Mouse (Mus musculus): Measurements from ENCODE around the gene Prpf40a. TPM values are rescaled to one million over a fixed set of nuclear protein-coding genes. Genes with fewer than 3 reads are reported as not detected.

The Prpf40a gene
- polyA plus RNA-seq (2016; fragmentation: Nextera tagmentation; extraction: Ambion mirVana): 98.4 and 99.3 TPM in 2 replicates

DNA sequence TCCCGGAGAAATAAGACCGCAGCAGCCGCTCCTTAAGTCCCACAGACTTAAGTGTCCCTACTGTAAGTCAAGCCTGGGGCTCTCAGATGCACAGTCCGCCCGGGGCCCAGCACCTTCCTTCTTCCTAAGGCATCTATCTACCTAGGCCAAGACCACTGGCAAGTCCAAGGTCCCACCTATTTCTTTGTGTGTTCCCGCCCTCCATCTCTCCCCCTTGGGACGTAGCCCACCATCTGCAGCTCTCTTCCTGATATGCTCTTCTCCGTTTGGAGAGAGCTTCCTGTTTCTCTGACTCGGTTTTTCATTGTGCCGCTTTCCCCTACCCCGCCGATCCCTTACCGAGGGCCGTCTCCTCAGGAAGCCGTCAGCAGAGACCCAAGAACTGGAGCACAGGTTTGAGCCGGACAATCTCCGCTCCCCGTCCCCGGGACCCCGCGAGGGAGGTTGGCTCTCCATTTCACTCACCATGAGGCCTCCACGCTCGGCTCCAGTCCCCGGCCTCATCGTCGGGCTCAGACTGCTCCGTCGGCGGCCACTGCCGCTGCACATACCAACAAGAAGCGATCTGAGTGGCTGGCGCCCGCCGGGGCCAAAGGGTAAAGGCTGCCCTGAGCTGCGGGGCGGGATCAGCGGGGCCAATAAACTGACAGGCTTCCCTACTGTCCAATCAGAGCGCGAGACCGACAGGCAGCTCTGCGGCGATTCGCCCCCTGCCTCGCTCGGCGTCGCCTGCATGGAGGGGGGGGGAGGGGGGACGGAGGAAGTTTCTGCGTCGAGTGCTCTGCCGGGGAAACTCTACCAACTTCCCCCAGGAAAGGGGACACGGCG is at the start of gene Prpf40a:
Prpf40a (minus strand) TSS at position 601 of the 828 bp plus-strand sequence.
- peak within 1 kb of the TSS; percentile 90 for H3K4me2 ChIP-seq
- under 1% methylated on average over 47 of the region's 53 CpGs for WGBS (ENCODE audit: insufficient replicate concordance)
- H3K9me3 ChIP-seq (replicated peaks): no peaks in the 10 kb centered on the region
- peaks cover 41% of the 10 kb centered on the region for H3K36me3 ChIP-seq
- ATAC-seq: peak; percentile 93
- peak within 1 kb of the TSS; percentile 93 for H3K27ac ChIP-seq
- peaks cover 40% of the 10 kb centered on the region for H3K4me1 ChIP-seq
- no peaks in the 10 kb centered on the region for H3K27me3 ChIP-seq (replicated peaks)
- peak within 1 kb of the TSS; percentile 93 for H3K9ac ChIP-seq
- peak within 1 kb of the TSS; percentile 92 for H3K4me3 ChIP-seq

DNA sequence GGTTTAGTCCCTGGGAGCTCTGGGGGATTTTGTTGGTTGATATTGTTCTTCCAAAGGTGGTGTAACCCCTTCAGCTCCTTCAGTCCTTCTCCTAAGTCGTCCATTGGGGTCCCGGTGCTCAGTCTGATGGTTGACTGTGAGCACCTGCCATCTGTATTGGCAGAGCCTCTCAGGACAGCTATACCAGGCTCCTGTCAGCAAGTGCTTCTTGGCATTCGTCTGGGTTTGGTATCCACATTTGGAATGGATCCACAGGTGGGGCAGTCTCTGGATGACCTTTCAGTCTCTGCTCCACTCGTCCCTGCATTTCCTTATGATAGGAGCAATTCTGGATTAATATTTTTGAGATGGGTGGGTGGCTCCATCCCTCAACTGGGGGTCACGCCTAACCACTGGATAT is 31.2 kb upstream of the Prpf40a start:
- Histone ChIP-seq H3K4me1 (no peaks in the 10 kb centered on the region), H3K36me3 (peaks cover 36% of the 10 kb centered on the region), H3K4me2 (no peak overlapping the region), H3K27me3 (replicated peaks) (no peaks in the 10 kb centered on the region), H3K9ac (no peak overlapping the region), H3K9me3 (replicated peaks) (no peaks in the 10 kb centered on the region), H3K4me3 (no peak overlapping the region), H3K27ac (no peak overlapping the region)
- WGBS (ENCODE audit: insufficient replicate concordance): 83% methylated on average over 5 of the region's 5 CpGs
- no peak for ATAC-seq

DNA sequence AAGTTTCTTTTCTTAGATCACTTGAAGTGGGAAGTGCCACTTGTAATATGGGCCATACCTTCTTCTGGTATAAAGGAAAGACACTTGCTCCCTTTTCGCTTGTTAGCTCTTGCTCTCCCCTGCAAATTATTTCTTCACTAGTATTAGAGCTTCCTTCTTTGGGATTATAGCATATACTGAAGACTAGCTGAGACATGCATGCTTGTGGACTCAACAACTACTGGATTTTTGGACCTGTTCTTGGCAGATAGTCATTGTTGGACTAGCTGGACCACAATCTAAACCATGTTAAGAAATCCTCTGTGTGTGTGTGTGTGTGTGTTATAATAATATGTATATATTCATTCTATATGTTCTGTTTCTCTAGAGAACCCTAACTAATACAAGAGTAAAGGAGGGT is 22.4 kb upstream of the Prpf40a start:
- 93% methylated on average over 1 of the region's 1 CpGs for WGBS (ENCODE audit: insufficient replicate concordance)
- ATAC-seq: no peak
- H3K9me3 ChIP-seq (replicated peaks): no peaks in the 10 kb centered on the region

DNA sequence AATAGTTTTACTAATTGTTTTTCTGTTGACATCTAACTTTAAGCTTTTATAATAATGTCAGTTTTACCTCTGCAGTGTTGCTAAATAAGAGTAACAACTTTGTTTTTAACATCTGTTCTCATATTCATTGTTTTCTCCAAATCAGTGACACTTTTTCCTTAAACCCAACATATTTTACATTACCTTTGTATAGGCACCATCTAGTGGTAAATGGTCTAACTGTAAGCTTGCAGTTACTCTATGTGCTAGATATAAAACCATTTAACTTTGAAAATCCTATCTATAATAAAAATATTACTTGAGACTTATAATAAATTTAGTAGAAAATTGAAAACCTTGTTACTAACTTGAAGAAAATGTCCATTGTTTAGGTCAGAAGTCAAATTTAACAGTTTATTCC is 15.7 kb upstream of the Prpf40a start:
- Histone ChIP-seq H3K9me3 (replicated peaks) (no peaks in the 10 kb centered on the region), H3K9ac (no peak overlapping the region), H3K4me1 (no peaks in the 10 kb centered on the region), H3K27me3 (replicated peaks) (no peaks in the 10 kb centered on the region), H3K4me2 (no peak overlapping the region), H3K4me3 (no peak overlapping the region), H3K27ac (no peak overlapping the region), H3K36me3 (peaks cover 54% of the 10 kb centered on the region)
- no peak for ATAC-seq

More for the DNA sequence above, 22.4 kb upstream of the Prpf40a start:
- Histone ChIP-seq H3K4me3 (no peak overlapping the region), H3K9ac (no peak overlapping the region), H3K36me3 (peaks cover 82% of the 10 kb centered on the region), H3K27ac (no peak overlapping the region), H3K4me2 (no peak overlapping the region), H3K27me3 (replicated peaks) (no peaks in the 10 kb centered on the region), H3K4me1 (no peaks in the 10 kb centered on the region)

DNA sequence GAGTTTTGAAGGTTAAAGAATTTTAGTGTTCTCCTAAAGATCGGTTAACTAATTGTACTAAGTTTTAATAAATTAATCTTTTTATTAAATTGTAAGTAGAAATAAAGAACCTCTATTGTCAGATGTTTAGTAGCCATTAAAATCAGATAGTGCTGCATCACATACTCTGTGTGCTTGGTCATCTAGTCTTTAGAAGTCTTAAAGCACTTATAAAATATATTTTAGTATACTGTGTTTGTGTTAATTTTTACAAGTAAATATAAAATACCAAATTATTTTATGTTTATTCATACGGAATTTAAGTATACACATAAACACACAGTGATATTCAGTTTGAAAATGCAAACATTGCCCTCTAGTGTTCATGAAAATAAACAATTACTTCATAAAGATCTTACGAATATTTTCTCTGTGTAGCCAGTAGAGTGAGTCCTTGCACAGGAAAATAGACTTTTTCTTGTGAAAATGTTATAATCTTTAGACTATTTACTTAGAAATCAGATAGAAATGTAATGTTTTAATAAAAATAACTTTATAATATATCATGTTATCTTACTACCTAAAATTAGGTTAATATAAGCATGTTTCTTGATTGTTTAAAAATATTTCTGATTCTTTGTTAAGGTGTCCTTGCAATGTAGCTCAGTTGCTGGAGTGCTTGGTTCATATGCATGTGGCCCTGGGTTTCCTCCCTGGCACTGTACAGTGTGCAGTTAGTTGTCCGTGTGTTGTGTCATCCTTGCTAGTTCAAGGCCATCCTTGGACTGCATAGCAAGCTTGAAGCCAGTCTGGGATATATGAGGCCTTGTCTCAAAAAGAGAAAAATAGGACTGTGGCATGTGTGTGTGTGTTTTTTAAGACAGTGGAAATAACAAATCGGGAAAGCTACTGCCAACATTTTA is 13.5 kb upstream of the Prpf40a start:
- Histone ChIP-seq H3K27me3 (replicated peaks) (no peaks in the 10 kb centered on the region), H3K9ac (no peak overlapping the region), H3K36me3 (peaks cover 52% of the 10 kb centered on the region), H3K4me3 (no peak overlapping the region), H3K9me3 (replicated peaks) (no peaks in the 10 kb centered on the region), H3K27ac (no peak overlapping the region), H3K4me2 (no peak overlapping the region), H3K4me1 (0 out of 2 replicates have a peak, but pooled peaks cover 4% of the 10 kb centered on the region)
- ATAC-seq: no peak
- 75% methylated on average over 5 of the region's 5 CpGs for WGBS (ENCODE audit: insufficient replicate concordance)

DNA sequence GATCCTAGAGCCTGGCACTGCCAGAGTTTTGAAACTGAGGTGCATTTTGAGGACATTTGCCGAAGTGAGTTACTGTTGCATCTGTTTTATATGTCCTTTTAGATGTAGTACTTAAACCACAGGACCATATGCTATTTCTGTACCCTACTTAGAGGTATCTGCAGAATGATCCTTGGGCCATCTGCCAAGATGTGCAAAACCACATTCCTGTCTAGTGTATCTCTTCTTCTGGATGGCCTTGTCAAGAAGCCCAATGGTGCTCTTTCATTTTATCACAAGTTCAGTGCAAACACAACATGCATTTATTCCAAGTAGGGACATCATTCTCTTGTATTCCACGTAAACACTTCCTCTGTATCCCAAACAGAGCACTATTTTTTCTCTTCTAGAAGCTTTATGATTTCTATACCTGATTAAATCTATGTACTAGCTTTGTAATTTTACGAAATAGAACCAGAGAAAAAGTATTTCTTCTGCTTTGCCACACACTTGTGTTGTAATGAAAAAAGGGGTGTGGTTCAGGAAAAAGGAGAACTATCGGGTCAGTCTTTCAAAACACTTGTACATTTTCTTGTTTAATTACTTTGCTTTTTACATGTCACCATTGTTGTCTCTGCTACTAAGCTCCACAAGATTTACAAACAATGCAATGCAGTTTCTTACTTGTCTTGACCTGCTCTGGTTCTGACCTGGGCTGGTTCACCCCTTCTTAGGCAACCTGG is 9.2 kb upstream of the Prpf40a start:
- H3K4me2 ChIP-seq: no peak overlapping the region
- WGBS (ENCODE audit: insufficient replicate concordance): 82% methylated on average over 4 of the region's 4 CpGs
- no peak for ATAC-seq
- H3K9me3 ChIP-seq (replicated peaks): no peaks in the 10 kb centered on the region
- 0 out of 2 replicates have a peak, but pooled peaks cover 4% of the 10 kb centered on the region for H3K4me1 ChIP-seq
- no peak overlapping the region for H3K9ac ChIP-seq
- peaks cover 59% of the 10 kb centered on the region for H3K36me3 ChIP-seq
- H3K27ac ChIP-seq: no peak overlapping the region
- no peak overlapping the region for H3K4me3 ChIP-seq
- H3K27me3 ChIP-seq (replicated peaks): no peaks in the 10 kb centered on the region

DNA sequence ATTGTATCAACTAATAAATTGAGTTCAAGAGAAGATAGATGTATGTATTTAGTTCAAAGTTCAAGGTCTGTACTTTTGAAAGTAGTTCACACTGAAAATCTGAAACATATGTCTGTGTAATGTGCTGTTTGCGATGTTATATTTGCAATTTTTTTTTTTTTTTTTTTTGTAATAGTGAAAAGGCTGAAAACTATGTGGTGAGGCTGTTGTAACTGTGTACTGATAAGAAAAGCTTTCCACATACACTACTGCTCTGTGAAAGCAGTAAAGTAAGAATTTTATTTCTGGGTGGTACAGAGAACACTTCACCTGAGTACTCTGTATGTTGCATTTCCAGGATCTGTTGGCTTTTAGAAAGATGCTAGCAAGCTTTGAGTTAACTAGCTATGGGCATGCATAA is 8.1 kb upstream of the Prpf40a start:
- 89% methylated on average over 1 of the region's 1 CpGs for WGBS (ENCODE audit: insufficient replicate concordance)
- Histone ChIP-seq H3K36me3 (peaks cover 61% of the 10 kb centered on the region), H3K4me2 (no peak overlapping the region), H3K9me3 (replicated peaks) (no peaks in the 10 kb centered on the region), H3K9ac (no peak overlapping the region), H3K4me1 (peaks cover 8% of the 10 kb centered on the region; the same call in 1 of the 2 replicates), H3K27ac (no peak overlapping the region), H3K27me3 (replicated peaks) (no peaks in the 10 kb centered on the region), H3K4me3 (no peak overlapping the region)
- ATAC-seq: no peak

DNA sequence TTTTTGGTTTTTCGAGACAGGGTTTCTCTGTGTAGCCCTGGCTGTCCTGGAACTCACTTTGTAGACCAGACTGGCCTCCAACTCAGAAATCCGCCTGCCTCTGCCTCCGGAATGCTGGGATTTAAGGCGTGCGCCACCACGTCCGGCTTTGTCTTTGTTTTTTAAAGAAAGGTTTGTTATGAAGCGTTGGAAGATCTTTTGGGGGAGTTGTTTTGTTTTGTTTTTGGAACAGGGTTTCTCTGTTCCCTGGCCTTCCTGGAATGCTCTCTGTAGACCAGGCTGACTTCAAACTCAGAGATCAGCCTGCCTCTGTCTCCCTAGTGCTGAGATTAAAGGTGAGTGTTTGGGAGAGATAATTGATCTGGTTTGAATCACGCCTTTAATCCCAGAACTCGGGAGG is 5.3 kb upstream of the Prpf40a start:
- no peak for ATAC-seq
- WGBS (ENCODE audit: insufficient replicate concordance): 91% methylated on average over 10 of the region's 10 CpGs
- Histone ChIP-seq H3K4me3 (no peak overlapping the region), H3K9me3 (replicated peaks) (no peaks in the 10 kb centered on the region), H3K36me3 (peaks cover 50% of the 10 kb centered on the region), H3K9ac (no peak overlapping the region), H3K27me3 (replicated peaks) (no peaks in the 10 kb centered on the region), H3K4me2 (no peak overlapping the region), H3K27ac (no peak overlapping the region), H3K4me1 (peaks cover 20% of the 10 kb centered on the region)

DNA sequence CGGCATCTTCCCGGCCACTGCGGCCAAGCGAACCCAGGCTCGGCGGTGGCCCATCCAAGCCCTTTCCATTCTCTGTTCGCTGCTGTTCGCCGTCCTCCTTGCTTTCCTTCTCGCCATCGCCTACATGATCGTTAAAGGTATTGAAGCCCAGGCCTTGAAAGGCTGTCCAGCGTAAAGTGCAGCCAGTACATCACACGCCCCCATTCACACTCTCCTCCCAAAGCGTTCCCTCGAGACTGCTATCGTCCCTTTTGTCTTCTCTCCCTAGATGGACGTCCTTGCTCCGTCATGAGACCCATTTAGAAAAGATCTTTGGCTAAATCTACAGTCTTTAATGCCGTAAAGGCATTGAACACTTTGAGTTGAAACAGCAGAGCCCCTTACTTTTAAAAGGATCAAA is 1.3 kb upstream of the Prpf40a start:
- Histone ChIP-seq H3K9me3 (replicated peaks) (no peaks in the 10 kb centered on the region), H3K36me3 (peaks cover 46% of the 10 kb centered on the region), H3K4me3 (peak overlapping the region; percentile 92), H3K27me3 (replicated peaks) (no peaks in the 10 kb centered on the region), H3K4me1 (peaks cover 36% of the 10 kb centered on the region), H3K27ac (peak overlapping the region; percentile 93), H3K4me2 (peak overlapping the region; percentile 90), H3K9ac (peak overlapping the region; percentile 93)
- no peak for ATAC-seq
- 2% methylated on average over 20 of the region's 20 CpGs for WGBS (ENCODE audit: insufficient replicate concordance)

DNA sequence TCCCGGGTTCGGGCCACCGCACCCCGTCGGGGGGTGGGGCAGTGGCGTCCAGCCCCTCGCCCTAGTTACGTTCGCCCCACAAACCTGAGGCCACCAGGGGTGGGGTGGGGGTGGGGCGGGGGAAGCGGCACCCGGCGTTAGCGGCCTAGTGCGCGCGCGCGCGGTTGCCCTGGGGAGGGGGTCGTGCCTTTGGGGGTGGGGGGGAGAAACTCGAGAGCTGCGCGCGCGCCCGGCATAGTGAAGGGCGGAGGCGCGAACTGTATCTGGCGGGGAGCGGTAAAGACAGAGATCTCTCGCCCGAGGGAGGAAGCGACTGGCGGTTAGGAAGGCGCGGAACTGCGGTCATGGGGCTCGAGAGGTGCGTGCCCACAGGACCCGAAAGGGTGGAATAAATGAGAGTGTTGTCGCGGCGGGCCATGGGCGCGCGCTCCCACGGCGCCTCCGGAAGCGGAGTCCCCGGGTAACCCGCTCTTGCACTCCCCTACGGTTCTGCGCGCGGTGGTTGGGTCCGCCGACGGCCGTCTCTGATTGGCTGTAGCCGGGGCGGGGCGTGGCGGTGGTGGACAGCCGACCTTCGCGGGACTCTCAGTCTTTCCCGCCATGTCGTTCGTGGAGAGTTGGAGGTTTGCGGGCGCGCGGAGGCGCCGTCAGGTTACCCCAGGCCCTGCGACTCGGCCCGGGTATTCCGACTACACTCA is 588 bp upstream of the Prpf40a start, which contains the start of gene Arl6ip6:
Arl6ip6 (plus strand) TSS at position 204 of the 698 bp plus-strand sequence.
- Histone ChIP-seq H3K9me3 (replicated peaks) (no peaks in the 10 kb centered on the region), H3K4me1 (peaks cover 40% of the 10 kb centered on the region), H3K27me3 (replicated peaks) (no peaks in the 10 kb centered on the region), H3K4me3 (peak within 1 kb of the TSS; percentile 92), H3K4me2 (peak within 1 kb of the TSS; percentile 90), H3K9ac (peak within 1 kb of the TSS; percentile 93), H3K36me3 (peaks cover 44% of the 10 kb centered on the region), H3K27ac (peak within 1 kb of the TSS; percentile 93)
- under 1% methylated on average over 76 of the region's 82 CpGs for WGBS (ENCODE audit: insufficient replicate concordance)
- ATAC-seq: peak; percentile 80

DNA sequence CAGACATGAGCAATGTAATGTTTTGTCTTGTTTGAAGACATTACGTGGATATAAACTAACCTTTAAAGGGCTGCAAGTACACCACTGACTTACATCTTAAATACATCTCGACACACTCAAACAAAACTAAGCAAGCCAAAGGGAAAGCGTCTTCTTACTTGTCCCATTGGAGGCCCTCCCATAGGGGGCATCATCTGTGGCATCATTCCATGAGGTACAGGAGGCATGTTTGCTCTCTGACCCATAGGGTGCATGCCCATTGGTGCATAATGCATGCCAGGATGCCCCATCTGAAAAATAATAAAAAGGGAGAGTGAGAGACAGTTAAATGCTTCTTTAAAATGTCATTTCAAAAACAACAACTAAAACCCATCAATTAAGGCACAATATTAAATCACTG is 1.3 kb downstream of the Prpf40a start:
- no peaks in the 10 kb centered on the region for H3K27me3 ChIP-seq (replicated peaks)
- WGBS (ENCODE audit: insufficient replicate concordance): 73% methylated on average over 3 of the region's 3 CpGs
- H3K9ac ChIP-seq: peak overlapping the region; percentile 89; the same call in 1 of the 2 replicates

More for the DNA sequence above, 1.3 kb downstream of the Prpf40a start:
- H3K4me3 ChIP-seq: peak overlapping the region; percentile 92
- no peak overlapping the region for H3K27ac ChIP-seq
- H3K9me3 ChIP-seq (replicated peaks): no peaks in the 10 kb centered on the region
- H3K4me1 ChIP-seq: peaks cover 36% of the 10 kb centered on the region
- H3K36me3 ChIP-seq: peaks cover 37% of the 10 kb centered on the region
- no peak for ATAC-seq
- H3K4me2 ChIP-seq: peak overlapping the region; percentile 77
